Mouse (Mus musculus) kidney, embryonic 14.5 days (tissue): ENCODE measurements around the gene Slc5a5. TPM values are rescaled to one million over a fixed set of nuclear protein-coding genes. Genes with fewer than 3 reads are reported as not detected.
A peak's percentile ranks its signal among the peaks of the same experiment; 100 is the strongest.
"Not testable (repeated sequence)": the region's sequence is repeated elsewhere in the genome, so short reads cannot be mapped to it uniquely, and the experiment has no call there.

ENCODE experiments used
- ATAC-seq: fragments of 200-750 bp; cut with Nextera tagmentation; 2 replicates; pipeline ENCODE4 v1.8.0; 2017; ENCODE audit warnings: moderate number of reproducible peaks, mild to moderate bottlenecking, moderate TSS enrichment, moderate library complexity; ENCODE audit not compliant: low FRiP score, low TSS enrichment
- H3K27ac ChIP-seq: fragments of 300-500 bp; sonication (generic); 2 replicates; pipeline ENCODE4 v1.5.1; 2014; ENCODE audit warnings: low read depth, mild to moderate bottlenecking, low read length, moderate library complexity, mixed read lengths
- H3K27me3 ChIP-seq: fragments of 300-500 bp; sonication (generic); 2 replicates; pipeline ENCODE4 v1.6.1; 2014; ENCODE audit warnings: mild to moderate bottlenecking, low read length; ENCODE audit not compliant: control insufficient read depth, insufficient read depth
- H3K36me3 ChIP-seq: fragments of 300-500 bp; sonication (generic); 2 replicates; pipeline ENCODE4 v1.6.1; 2014; ENCODE audit warnings: low read length, mixed read lengths; ENCODE audit not compliant: control insufficient read depth, insufficient read depth
- H3K4me1 ChIP-seq: fragments of 300-500 bp; sonication (generic); 2 replicates; pipeline ENCODE4 v1.6.1; 2014; ENCODE audit warnings: low read length, mixed read lengths; ENCODE audit not compliant: control insufficient read depth, insufficient read depth
- H3K4me2 ChIP-seq: fragments of 300-500 bp; sonication (generic); replicated peaks from 2 replicates; pipeline ENCODE4 v1.6.1; 2014; ENCODE audit warnings: low read depth, mild to moderate bottlenecking, low read length
- H3K4me3 ChIP-seq: fragments of 300-500 bp; sonication (generic); 2 replicates; pipeline ENCODE4 v1.5.1; 2014; ENCODE audit warnings: mild to moderate bottlenecking, low read length
- H3K9ac ChIP-seq: fragments of 300-500 bp; sonication (generic); 2 replicates; pipeline ENCODE4 v1.6.1; 2014; ENCODE audit warnings: low read depth, mild to moderate bottlenecking, low read length, moderate library complexity
- H3K9me3 ChIP-seq: fragments of 300-500 bp; sonication (generic); 2 replicates; pipeline ENCODE4 v1.6.1; 2016; ENCODE audit warnings: low read length; ENCODE audit not compliant: control insufficient read depth
- WGBS: fragments of 180-500 bp; shearing (Covaris S2); extraction: QIAGEN DNeasy Blood & Tissue Kit; methylation state at CpG from one replicate; pipeline ENCODE4 v1.1.7; 2014; 5-methylcytosine and 5-hydroxymethylcytosine counted together
- polyA plus RNA-seq: library from polyadenylated mRNA; unstranded; fragments of >200 nt; fragmentation: Nextera tagmentation; extraction: Ambion mirVana; gene quantifications from 2 replicates; pipeline ENCODE4 v1.2.1, GENCODE M21; 2014

Gene Slc5a5
- polyA plus RNA-seq, 1 experiment from 2014 or later, result 0.09 TPM

DNA sequence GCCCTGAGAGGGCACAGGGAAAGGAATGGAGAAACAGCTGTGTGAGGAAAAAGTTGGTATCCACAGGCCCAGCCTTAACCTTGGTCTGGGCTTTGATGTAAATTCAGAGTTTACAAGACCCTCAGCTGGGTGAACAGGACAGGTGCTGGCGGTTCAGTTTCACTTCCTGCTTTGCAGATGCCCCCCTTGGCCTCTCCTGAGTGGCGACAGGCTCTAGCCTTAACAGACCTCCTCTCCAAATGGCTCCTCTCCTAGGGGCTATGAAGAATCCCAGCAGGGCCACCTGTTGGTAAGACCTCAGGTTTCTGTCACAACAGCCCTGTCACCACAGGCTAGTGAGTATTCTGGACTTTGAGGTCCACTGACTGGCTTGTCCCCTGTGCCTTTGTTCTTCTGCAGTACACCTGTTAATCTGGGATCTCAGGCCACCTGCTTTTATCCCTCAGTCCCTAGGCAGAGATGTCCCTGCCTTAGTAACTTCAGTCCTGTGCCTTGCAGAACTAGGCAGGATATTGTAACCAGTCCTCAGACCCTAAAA, 6.2 kb upstream of the Slc5a5 start:
- 52% methylated on average over 2 of the region's 2 CpGs for WGBS
- Histone ChIP-seq H3K4me3 (no peak overlapping the region), H3K4me2 (peak overlapping the region; percentile 63; the same call in 1 of the 2 replicates), H3K27ac (no peak overlapping the region), H3K36me3 (peaks cover 26% of the 10 kb centered on the region), H3K9me3 (no peaks in the 10 kb centered on the region), H3K9ac (peak overlapping the region; percentile 45; the same call in 1 of the 2 replicates), H3K27me3 (no peaks in the 10 kb centered on the region), H3K4me1 (peaks cover 8% of the 10 kb centered on the region)
- no peak for ATAC-seq

DNA sequence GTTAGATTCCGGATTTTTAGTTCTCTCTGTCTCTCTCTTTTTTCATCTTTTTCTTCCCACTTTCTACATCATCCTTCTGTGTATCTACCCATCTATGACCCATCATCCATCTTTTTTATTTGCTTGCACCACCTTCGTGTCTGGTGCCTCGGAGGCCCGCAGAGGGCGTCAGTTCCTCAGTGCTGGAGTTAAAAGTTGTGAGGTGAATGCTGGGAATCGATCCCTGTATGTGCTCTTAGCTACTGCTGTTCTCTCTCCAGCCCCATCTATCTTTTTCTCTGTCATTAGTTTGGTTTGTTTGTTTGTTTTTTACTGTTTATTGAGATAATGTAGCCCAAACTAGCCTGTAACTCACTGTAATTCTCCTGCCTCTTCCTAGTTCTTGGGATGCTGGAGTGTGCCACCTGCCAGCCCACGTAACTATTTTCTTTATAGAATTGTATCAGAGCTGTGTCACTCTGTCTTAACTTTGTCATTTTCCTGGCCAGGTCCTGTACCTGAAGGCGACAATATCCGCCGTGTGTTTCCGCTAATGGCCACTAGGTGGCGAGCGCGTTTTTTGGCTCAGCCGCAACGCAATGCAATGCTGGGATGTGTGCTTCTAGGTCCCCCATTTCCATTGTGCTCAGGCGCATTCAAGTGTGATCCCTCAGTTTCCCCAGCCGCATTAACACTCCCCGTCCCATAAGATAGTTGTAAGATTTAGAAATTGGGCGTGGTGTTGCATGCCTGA, 5.3 kb upstream of the Slc5a5 start:
- H3K4me3 ChIP-seq, result peak overlapping the region; percentile 69
- peaks cover 8% of the 10 kb centered on the region for H3K4me1 ChIP-seq
- H3K9ac ChIP-seq, result peak overlapping the region; percentile 97
- no peaks in the 10 kb centered on the region for H3K9me3 ChIP-seq
- peaks cover 29% of the 10 kb centered on the region for H3K36me3 ChIP-seq
- peak; percentile 26 for ATAC-seq
- peaks cover 6% of the 10 kb centered on the region; the same call in 1 of the 2 replicates for H3K27me3 ChIP-seq
- WGBS, result under 1% methylated on average over 20 of the region's 20 CpGs
- peak overlapping the region; percentile 78; the same call in 1 of the 2 replicates for H3K27ac ChIP-seq
- peak overlapping the region; percentile 63 for H3K4me2 ChIP-seq

DNA sequence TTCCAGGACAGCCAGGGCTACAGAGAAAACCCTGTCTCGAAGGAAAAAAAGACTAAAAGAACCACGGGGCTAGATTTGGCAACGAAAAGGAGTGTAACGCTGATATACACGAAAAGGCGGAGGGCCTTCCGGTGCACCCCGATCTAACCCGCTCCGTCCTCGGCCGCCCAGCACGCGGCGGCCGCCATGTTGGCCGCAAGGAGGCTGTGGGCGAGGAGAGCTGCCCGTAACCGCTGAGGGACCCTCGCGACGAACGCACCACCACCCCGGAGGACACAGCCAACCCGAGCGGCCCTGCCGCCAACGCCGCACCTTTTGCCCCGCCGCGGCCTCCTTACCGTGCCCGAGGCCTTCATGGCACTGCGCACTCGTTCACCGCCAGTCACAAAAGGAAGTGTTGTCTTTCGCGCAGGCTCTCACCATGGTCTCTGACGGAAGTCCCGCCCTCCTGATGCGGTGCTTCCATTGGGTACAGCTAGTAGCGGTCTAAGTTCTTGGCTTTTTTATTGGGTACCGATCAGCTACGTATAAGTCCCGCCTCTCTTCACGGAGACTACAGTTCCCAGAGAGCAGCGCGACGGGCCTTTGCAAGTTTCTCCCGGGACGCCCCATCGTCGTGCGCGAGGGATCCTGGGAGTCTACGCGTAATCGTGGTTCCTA, 4.6 kb upstream of the Slc5a5 start, which contains the start of gene Rpl18a:
Gene Rpl18a (minus strand): TSS at position 392 of the 660 bp plus-strand sequence.
- WGBS, result under 1% methylated on average over 60 of the region's 60 CpGs
- H3K4me2 ChIP-seq, result peak within 1 kb of the TSS; percentile 95
- peaks cover 29% of the 10 kb centered on the region for H3K36me3 ChIP-seq
- H3K4me3 ChIP-seq, result peak within 1 kb of the TSS; percentile 69
- peak; percentile 97 for ATAC-seq
- H3K9ac ChIP-seq, result peak within 1 kb of the TSS; percentile 97
- peaks cover 13% of the 10 kb centered on the region; the same call in 1 of the 2 replicates for H3K27me3 ChIP-seq
- H3K27ac ChIP-seq, result peak within 1 kb of the TSS; percentile 78
- peaks cover 15% of the 10 kb centered on the region for H3K4me1 ChIP-seq
- H3K9me3 ChIP-seq, result no peaks in the 10 kb centered on the region

DNA sequence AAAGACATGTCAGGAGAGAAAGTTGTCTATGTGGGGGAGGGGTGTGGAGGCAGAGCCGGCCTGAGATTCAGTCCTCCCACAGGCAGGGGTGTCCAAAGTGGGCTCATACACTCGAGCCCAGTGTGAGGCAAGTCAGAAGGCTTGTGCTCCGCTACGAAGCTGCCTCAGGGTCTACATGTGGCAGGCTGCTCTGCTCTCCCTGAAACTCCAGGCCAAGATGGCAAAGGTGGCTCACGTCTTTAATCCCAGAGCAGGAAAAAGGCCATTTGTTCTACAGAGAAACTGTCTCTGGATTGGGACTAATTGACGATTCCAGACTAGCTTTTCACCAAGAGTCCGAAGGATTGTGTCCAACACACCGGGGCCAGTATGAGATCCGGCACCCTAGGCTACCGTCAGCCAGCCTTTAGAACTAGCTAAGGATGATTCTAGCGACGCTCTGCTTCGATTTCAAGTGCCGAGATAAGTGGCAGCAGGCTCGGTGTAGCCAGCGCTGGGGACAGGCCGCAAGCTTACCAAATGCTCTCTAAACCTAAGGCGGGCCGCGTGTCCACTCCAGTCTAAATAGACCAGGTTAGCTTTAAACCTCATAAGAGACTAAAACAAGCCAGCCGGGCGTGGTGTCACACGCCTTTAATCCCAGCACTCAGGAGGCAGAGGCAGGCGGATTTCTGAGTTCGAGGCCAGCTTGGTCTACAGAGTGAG, 3.9 kb upstream of the Slc5a5 start:
- Histone ChIP-seq H3K27me3 (peaks cover 20% of the 10 kb centered on the region), H3K27ac (peak overlapping the region; percentile 77; the same call in 1 of the 2 replicates), H3K4me3 (peak overlapping the region; percentile 69), H3K4me2 (peak overlapping the region; percentile 95), H3K4me1 (peaks cover 21% of the 10 kb centered on the region), H3K36me3 (peaks cover 29% of the 10 kb centered on the region), H3K9ac (peak overlapping the region; percentile 97), H3K9me3 (no peaks in the 10 kb centered on the region)
- no peak for ATAC-seq
- WGBS, result 4% methylated on average over 25 of the region's 25 CpGs

DNA sequence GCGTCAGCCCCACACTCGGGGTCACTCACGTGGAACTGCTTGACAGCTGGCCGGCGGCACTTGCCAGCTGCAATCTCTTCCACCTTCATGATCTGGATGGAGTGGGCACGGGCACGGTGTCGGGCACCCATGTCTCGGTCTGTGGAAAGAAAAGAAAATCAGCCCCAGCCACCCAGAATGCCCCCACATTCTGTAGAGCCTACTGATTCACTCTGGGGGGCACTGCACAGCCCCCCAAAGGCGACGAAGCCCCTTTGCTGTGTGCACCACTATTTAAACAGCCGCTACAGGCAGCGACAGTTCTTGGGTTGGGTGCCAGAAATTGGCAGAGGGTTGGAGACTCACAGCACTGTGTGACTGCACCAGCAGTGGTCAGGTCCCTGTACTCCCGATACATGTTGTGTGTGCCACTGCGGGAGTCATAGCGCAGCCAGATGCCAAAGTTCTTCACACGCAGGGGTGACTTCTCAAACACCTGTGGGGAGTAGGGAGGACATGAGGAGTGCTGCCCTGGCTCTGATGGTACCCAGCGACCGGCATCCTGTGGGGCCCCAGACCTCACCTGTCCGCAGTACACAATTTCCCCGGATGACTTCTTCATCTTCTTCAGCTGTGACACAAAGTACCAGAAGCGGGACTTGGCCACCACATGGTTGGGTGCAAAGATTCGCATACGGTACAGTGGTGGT, 3.2 kb upstream of the Slc5a5 start:
- H3K27me3 ChIP-seq, result peaks cover 27% of the 10 kb centered on the region
- peak overlapping the region; percentile 95 for H3K4me2 ChIP-seq
- not testable (repeated sequence) for H3K9me3 ChIP-seq, H3K27ac ChIP-seq, ATAC-seq
- H3K4me3 ChIP-seq, result peak overlapping the region; percentile 69
- peaks cover 21% of the 10 kb centered on the region for H3K4me1 ChIP-seq
- H3K9ac ChIP-seq, result peak overlapping the region; percentile 97; the same call in 1 of the 2 replicates
- H3K36me3 ChIP-seq, result peaks cover 29% of the 10 kb centered on the region
- WGBS, result 75% methylated on average over 24 of the region's 24 CpGs

DNA sequence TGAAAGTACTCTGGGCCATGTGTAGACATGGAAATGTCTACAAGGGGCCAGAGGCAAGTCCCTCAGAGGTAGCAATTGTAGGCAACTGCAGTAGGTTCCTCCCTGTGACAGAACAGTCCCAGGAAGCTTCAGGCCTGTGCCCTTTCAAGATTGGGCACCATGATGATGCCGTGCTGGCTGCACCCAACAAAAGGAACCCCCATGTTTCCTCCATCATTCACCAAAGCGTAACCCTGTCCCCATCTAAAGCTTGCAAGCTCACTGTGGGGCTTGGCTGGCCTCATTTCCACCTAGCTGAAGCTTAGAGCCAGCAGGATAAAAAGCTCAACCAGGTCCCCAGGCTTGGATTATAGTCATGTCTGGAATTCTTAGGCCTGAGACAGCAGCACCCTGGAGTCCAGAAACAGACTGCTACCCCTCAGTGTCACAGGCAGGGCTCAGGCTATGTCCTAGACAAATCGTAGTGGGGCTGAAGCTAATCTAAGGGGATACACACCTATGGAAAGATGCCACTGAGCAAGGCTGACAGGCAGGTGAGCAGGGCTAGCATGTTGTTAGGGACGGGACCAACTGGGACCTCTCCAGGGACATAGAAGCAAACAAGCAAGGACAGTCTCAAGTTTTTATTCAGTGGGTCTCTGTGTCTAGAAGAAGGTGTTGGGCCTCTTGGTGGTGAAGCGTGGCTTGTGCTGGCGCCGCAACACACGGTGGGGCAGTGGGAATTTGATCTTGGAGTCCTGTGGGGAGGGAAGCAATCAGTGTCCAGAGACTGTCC, 2.4 kb upstream of the Slc5a5 start:
- H3K4me3 ChIP-seq, result no peak overlapping the region
- no peak overlapping the region for H3K27ac ChIP-seq
- H3K9me3 ChIP-seq, result no peaks in the 10 kb centered on the region
- WGBS, result 70% methylated on average over 8 of the region's 8 CpGs
- no peak overlapping the region for H3K4me2 ChIP-seq
- H3K36me3 ChIP-seq, result peaks cover 29% of the 10 kb centered on the region
- H3K4me1 ChIP-seq, result peaks cover 21% of the 10 kb centered on the region
- ATAC-seq, result no peak
- H3K27me3 ChIP-seq, result peaks cover 32% of the 10 kb centered on the region
- no peak overlapping the region for H3K9ac ChIP-seq

DNA sequence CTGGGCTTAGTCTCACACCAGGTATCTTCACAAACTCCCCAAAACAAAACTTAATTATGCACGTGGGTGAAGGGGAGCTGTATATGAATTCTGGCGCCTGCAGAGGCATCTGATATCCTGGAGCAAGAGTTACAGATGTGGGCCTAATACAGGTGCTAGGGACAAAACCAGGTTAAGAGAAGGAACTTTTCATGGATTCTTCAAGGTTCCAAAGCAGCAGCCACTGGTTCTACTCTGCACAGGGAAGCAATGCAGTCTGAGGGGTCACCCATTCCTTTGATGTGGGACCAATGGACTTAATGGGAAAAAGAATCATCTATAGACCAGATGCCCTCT, 1.8 kb upstream of the Slc5a5 start:
- Histone ChIP-seq H3K9me3 (no peaks in the 10 kb centered on the region), H3K4me1 (peaks cover 21% of the 10 kb centered on the region), H3K9ac (no peak overlapping the region), H3K4me2 (no peak overlapping the region), H3K36me3 (peaks cover 29% of the 10 kb centered on the region), H3K4me3 (no peak overlapping the region), H3K27me3 (peaks cover 32% of the 10 kb centered on the region), H3K27ac (no peak overlapping the region)
- WGBS, result 63% methylated on average over 2 of the region's 2 CpGs
- no peak for ATAC-seq
